Mouse (Mus musculus): ENCODE results near the gene Ergic1. TPM values are rescaled to one million over a fixed set of nuclear protein-coding genes. Genes with fewer than 3 reads are reported as not detected.

Ergic1 gene
- total and polyA plus RNA-seq, 2 experiments from 2014 or later, result 103 to 186 TPM

- Histone ChIP-seq H3K4me1 (ENCODE audit: insufficient read depth) (no peaks in the 10 kb centered on the region), H3K27ac (ENCODE audit: low read depth, low read length) (no peak overlapping the region), H3K36me3 (ENCODE audit: insufficient read depth) (no peaks in the 10 kb centered on the region), H3K9ac (no peak overlapping the region), H3K9me3 (ENCODE audit: low read length) (no peaks in the 10 kb centered on the region), H3K27me3 (ENCODE audit: insufficient read depth, low read length) (no peaks in the 10 kb centered on the region), H3K4me2 (ENCODE audit: low read depth) (no peak overlapping the region), H3K4me3 (ENCODE audit: low read depth, low read length) (no peak overlapping the region)
- no peak for ATAC-seq
- DNase-seq, result no peak
- no peak for TF ChIP-seq CTCF (IDR thresholded peaks at IDR 0.05; ENCODE audit: low read depth)
- WGBS, result 31% methylated on average over 6 of the region's 6 CpGs
Observed at GRCm38 (mm10) chr17:26537722-26538471, 23.4 kb upstream of the Ergic1 start.

- H3K9ac ChIP-seq, result no peak overlapping the region
- DNase-seq (no peak), ATAC-seq (no peak)
- H3K36me3 ChIP-seq (ENCODE audit: insufficient read depth), result no peaks in the 10 kb centered on the region
- TF ChIP-seq CTCF (IDR thresholded peaks at IDR 0.05; ENCODE audit: low read depth), result no peak
- H3K27me3 ChIP-seq (ENCODE audit: insufficient read depth, low read length), result no peaks in the 10 kb centered on the region
- H3K27ac ChIP-seq (ENCODE audit: low read depth, low read length), result no peak overlapping the region
- no peak overlapping the region for H3K4me2 ChIP-seq (ENCODE audit: low read depth)
- no peak overlapping the region for H3K4me3 ChIP-seq (ENCODE audit: low read depth, low read length)
- H3K4me1 ChIP-seq (ENCODE audit: insufficient read depth), result no peaks in the 10 kb centered on the region
- H3K9me3 ChIP-seq (ENCODE audit: low read length), result no peaks in the 10 kb centered on the region
- 79% methylated on average over 5 of the region's 5 CpGs for WGBS
Observed at GRCm38 (mm10) chr17:26540083-26540482, 21.2 kb upstream of the Ergic1 start.

GRCm38 (mm10) chr17:26544319-26544963, 16.8 kb upstream of the Ergic1 start:
- DNase-seq (no peak), ATAC-seq (no peak)
- no peaks in the 10 kb centered on the region for H3K36me3 ChIP-seq (ENCODE audit: insufficient read depth)
- H3K4me2 ChIP-seq (ENCODE audit: low read depth), result no peak overlapping the region
- no peak for TF ChIP-seq CTCF (IDR thresholded peaks at IDR 0.05; ENCODE audit: low read depth)
- H3K9me3 ChIP-seq (ENCODE audit: low read length), result no peaks in the 10 kb centered on the region
- H3K4me3 ChIP-seq (ENCODE audit: low read depth, low read length), result no peak overlapping the region
- WGBS, result 69% methylated on average over 8 of the region's 8 CpGs
- H3K9ac ChIP-seq, result no peak overlapping the region
- H3K27me3 ChIP-seq (ENCODE audit: insufficient read depth, low read length), result no peaks in the 10 kb centered on the region
- no peak overlapping the region for H3K27ac ChIP-seq (ENCODE audit: low read depth, low read length)
- no peaks in the 10 kb centered on the region for H3K4me1 ChIP-seq (ENCODE audit: insufficient read depth)

- no peak overlapping the region for H3K4me3 ChIP-seq (ENCODE audit: low read depth, low read length)
- H3K36me3 ChIP-seq (ENCODE audit: insufficient read depth), result no peaks in the 10 kb centered on the region
- H3K27ac ChIP-seq (ENCODE audit: low read depth, low read length), result no peak overlapping the region
- H3K9ac ChIP-seq, result no peak overlapping the region
- no peak for TF ChIP-seq CTCF (IDR thresholded peaks at IDR 0.05; ENCODE audit: low read depth)
- no peak overlapping the region for H3K4me2 ChIP-seq (ENCODE audit: low read depth)
- H3K27me3 ChIP-seq (ENCODE audit: insufficient read depth, low read length), result no peaks in the 10 kb centered on the region
- no peaks in the 10 kb centered on the region for H3K9me3 ChIP-seq (ENCODE audit: low read length)
- ATAC-seq, result no peak
- H3K4me1 ChIP-seq (ENCODE audit: insufficient read depth), result no peaks in the 10 kb centered on the region
- DNase-seq, result no peak
- 37% methylated on average over 6 of the region's 7 CpGs for WGBS
Observed at GRCm38 (mm10) chr17:26547771-26548170, 13.5 kb upstream of the Ergic1 start.

GRCm38 (mm10) chr17:26548566-26548965, 12.7 kb upstream of the Ergic1 start:
- Histone ChIP-seq H3K4me2 (ENCODE audit: low read depth) (no peak overlapping the region), H3K36me3 (ENCODE audit: insufficient read depth) (no peaks in the 10 kb centered on the region), H3K4me1 (ENCODE audit: insufficient read depth) (no peaks in the 10 kb centered on the region), H3K9me3 (ENCODE audit: low read length) (no peaks in the 10 kb centered on the region), H3K27ac (ENCODE audit: low read depth, low read length) (no peak overlapping the region), H3K4me3 (ENCODE audit: low read depth, low read length) (no peak overlapping the region), H3K9ac (no peak overlapping the region), H3K27me3 (ENCODE audit: insufficient read depth, low read length) (no peaks in the 10 kb centered on the region)
- no peak for TF ChIP-seq CTCF (IDR thresholded peaks at IDR 0.05; ENCODE audit: low read depth)
- ATAC-seq (no peak), DNase-seq (no peak)
- WGBS, result 10% methylated on average over 4 of the region's 5 CpGs

GRCm38 (mm10) chr17:26549148-26549809, 12.0 kb upstream of the Ergic1 start:
- H3K4me1 ChIP-seq (ENCODE audit: insufficient read depth), result no peaks in the 10 kb centered on the region
- H3K9me3 ChIP-seq (ENCODE audit: low read length), result no peaks in the 10 kb centered on the region
- DNase-seq (no peak), ATAC-seq (peak; percentile 25; the same call in 1 of the 2 replicates)
- no peak overlapping the region for H3K9ac ChIP-seq
- no peak for TF ChIP-seq CTCF (IDR thresholded peaks at IDR 0.05; ENCODE audit: low read depth)
- no peak overlapping the region for H3K4me3 ChIP-seq (ENCODE audit: low read depth, low read length)
- WGBS, result 17% methylated on average over 12 of the region's 12 CpGs
- H3K27me3 ChIP-seq (ENCODE audit: insufficient read depth, low read length), result no peaks in the 10 kb centered on the region
- no peak overlapping the region for H3K4me2 ChIP-seq (ENCODE audit: low read depth)
- no peak overlapping the region for H3K27ac ChIP-seq (ENCODE audit: low read depth, low read length)
- no peaks in the 10 kb centered on the region for H3K36me3 ChIP-seq (ENCODE audit: insufficient read depth)

- DNase-seq, result no peak
- no peaks in the 10 kb centered on the region for H3K27me3 ChIP-seq (ENCODE audit: insufficient read depth, low read length)
Observed at GRCm38 (mm10) chr17:26551104-26551503, 10.2 kb upstream of the Ergic1 start.

More at GRCm38 (mm10) chr17:26551104-26551503, 10.2 kb upstream of the Ergic1 start:
- Histone ChIP-seq H3K27ac (ENCODE audit: low read depth, low read length) (no peak overlapping the region), H3K9me3 (ENCODE audit: low read length) (no peaks in the 10 kb centered on the region), H3K4me1 (ENCODE audit: insufficient read depth) (no peaks in the 10 kb centered on the region), H3K9ac (no peak overlapping the region), H3K4me3 (ENCODE audit: low read depth, low read length) (no peak overlapping the region), H3K4me2 (ENCODE audit: low read depth) (no peak overlapping the region), H3K36me3 (ENCODE audit: insufficient read depth) (no peaks in the 10 kb centered on the region)
- no peak for ATAC-seq
- WGBS, result 86% methylated on average over 6 of the region's 6 CpGs
- no peak for TF ChIP-seq CTCF (IDR thresholded peaks at IDR 0.05; ENCODE audit: low read depth)

Data from forebrain, postnatal 0 days (tissue).